Mouse (Mus musculus) mouse embryonic stem cell (cell line): ENCODE data around the gene Tank.

Source experiments
- in situ Hi-C, 2 experiments: fragments of 300-500 bp; cut with MboI; formaldehyde crosslinking; loops; 1 replicate in 1 of 2; 3 replicates in 1 of 2; pipeline ENCODE4 v1.14.3; 2019 to 2020; ENCODE audit warnings: low sequenced_read_pairs in 2 of 2, low pct_unique_long_range_greater_than_20kb in 1 of 2, mixed read lengths in 1 of 2; ENCODE audit not compliant: unreplicated experiment in 1 of 2

The Tank gene

DNA sequence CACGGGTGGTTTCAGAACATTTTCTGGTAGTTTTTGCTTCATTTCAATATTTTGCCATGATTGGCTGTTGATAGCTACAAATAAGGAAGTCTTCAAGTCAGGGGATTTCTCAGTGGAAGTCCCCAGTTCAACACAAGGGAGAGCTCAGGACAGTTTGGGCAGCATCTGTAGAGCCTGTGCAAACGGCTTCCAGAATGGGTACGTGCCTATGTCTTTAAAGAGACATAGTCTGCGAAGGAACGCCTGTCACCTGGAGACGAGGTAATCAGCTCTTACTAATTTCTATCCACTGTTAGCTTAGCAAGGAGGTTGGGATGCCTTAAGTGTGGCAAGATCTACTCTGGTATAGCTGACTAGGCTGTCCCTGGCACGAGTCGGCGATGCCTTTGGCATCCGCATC lies at the start of gene Tank:
Gene Tank, plus strand, starts transcription at position 153 of the 400 bp plus-strand sequence.
- in situ Hi-C loops: no loop called here

DNA sequence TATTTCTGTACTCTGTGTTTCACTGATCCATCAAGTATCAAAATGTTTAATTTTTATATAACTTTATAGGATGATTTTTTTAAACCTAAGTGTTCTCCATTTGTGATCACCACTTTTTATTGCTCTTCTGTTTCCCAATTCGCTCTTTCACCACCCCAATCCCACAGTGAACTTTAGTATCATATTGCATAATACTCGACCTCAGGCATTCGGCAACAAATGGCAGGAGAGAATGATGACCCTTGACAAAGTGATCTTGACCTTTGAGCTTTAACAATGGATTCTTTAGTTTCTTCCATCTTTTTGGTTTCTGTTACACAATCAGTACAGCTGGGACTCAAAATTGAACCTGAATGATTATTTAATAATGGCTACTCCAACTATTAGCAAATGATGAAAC lies 46.1 kb upstream of the Tank start:
- in situ Hi-C loops: no loop called here

DNA sequence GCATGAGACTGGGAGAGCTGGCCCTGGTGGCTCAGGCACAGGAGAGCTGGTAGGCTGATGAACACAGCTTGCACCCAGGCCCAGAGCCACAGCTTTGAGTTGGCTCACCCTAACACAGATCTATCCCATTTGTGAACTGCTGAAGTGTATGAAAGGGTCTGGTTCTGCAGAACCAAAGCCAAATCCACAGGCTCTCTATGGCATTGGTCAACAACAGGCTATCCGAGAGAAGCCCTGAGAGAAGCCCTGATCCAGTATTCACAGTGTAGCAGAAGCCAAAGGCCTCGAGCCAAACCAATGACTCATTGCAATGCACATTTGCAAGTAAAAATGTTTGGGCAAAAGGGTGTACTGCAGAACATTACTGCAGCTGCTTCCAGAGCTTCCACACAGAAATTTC lies 45.3 kb upstream of the Tank start:
- in situ Hi-C loops: no loop called here

DNA sequence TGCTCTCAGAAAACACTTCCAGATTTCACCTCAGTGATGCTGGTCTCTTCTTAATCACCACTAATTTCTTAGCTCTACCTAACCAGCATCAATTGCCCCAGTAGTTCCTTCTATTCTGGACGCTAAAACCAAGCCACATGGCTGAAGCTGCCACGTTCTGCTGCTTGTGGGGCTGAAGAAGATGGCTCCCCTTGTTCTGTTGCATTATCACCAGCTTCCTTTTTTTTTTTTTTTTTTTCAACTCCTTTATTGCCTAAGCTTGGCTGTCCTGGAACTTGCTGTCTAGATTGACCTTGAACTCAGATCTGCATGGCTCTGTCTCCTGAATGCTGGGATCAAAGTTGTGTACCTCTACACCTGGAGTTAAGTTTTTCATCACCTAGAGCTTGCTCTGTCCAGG lies 41.5 kb upstream of the Tank start:
- in situ Hi-C loops: no loop called here

DNA sequence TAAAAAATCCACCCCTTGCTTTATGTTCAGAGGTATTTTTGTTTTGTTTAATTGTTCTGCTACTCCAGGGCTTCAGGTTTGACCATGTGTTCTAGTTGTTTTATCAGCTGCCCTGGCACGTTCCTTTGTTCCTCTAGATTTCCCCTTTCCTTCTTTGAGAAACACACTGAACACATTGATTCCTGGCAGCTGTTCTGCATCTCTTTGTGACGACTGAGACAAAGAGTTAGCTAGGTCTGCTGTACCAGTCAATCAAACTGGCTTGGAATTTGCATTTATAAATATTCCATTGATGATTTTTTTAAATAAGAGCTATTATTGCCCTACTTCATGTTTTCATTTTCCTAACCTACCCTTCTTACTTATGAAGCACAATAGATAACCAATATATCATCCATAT lies 39.0 kb upstream of the Tank start:
- in situ Hi-C loops: no loop called here

DNA sequence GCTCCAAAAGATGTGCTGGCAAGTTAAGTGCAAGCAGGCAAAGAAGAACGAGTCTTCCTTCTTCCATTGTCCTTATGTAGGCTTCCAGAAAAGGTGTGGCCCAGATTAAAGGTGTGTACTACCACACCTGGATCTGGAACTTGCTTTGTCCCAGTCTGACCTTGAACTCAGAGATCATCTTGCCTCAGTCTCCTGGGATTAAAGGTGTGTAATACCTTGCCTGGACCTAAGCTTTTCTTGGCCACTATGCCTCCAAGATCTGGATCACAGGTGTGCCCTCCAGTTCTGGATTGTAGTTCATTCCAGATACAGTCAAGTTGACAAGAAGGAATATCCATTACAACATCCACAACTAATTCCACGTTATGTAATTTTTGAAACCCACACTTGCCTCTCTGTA lies 36.0 kb upstream of the Tank start:
- in situ Hi-C loops: no loop called here

DNA sequence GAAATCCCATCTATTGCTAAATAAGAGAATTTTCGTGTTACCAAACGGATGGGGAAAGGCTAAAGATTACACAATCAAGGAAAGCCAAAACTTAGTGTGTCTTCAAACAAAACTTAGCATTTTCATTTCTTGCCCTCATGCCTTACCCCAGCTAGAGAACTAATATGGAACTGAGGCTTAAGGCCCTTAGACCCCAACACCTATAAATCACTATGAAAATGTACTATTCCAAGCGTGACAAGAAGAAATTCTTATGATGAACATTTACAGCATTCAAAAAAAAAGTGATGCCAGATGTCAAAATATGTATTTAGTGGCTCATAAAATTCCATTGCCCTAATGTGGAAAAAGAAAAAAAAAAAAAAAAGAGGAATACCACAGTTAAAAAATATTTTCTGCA lies 32.7 kb upstream of the Tank start:
- in situ Hi-C loops: no loop called here

DNA sequence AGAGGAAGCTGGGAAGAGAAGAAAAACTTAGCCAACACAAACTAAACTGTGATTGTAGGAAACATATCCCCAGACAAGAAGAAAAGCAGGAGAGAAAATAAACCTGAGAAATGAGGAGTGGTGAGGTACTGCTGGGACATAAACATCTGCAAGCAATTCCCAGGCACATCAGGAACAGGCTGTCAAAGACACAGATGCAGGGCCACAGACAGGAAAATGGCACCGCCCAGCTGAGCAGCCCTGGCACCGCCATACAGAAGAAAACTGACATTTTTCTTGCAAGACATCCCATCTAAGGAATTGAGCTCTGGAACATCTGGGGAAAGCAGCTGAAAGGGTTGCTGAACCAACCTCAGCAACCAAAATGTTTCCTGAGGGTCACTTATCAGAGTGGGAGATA lies 30.4 kb upstream of the Tank start:
- in situ Hi-C loops: no loop called here

DNA sequence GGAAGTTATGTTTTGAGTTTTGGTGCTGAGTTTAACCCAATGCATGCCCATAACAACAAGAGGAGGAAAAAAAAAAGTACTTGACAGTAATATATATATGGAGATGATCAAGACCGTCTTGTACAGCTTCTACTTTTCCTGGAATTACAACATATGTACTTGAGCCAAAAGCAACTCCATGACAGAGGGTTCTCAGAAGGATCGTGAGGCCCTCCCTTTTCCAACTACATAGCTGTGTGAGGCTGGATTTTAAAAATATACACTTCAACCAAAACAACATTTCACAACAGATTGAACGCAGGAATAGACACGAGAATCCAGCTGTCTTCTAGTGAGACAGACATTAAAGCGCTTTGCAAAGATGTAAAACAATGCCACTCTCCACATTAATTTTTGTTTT lies 26.7 kb upstream of the Tank start:
- in situ Hi-C loops: no loop called here

DNA sequence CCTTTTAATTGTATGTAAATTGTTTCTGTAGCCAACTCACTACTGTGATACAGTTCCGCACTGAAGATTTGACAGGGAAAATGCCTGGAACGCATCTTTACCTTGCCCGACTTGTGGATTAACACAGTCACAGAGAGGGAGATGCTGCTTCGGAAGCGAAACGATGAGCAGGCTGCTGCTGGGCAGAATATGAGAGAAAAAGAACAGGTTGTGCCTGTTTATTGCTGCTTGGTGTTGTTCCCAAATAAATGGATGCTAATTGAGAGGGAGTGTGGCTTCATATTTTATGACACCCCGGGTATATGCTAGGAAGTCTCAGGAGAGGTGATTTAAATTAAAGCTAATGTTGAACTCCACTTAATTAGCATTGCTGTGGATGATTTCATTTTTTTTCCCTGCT lies 23.0 kb upstream of the Tank start:
- in situ Hi-C loops: no loop called here

DNA sequence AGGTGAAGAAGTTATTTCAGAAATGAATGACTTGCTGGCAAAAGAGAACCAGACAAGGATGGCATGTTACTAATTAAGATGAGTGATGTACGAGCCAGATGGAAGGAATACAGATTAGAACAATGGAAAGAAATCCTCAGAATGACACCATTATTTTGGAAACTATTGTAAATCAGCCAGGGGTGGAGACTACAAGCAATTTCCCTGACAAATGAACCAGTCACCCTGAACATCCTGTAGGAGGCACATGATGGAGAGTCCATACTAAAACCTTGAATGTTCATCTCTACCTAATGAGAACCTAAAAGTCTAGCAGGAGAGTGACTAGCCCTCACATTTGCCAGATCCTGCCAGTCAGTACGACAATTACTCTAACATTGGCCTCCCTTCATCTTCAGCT lies 22.6 kb upstream of the Tank start:
- in situ Hi-C loops: no loop called here

DNA sequence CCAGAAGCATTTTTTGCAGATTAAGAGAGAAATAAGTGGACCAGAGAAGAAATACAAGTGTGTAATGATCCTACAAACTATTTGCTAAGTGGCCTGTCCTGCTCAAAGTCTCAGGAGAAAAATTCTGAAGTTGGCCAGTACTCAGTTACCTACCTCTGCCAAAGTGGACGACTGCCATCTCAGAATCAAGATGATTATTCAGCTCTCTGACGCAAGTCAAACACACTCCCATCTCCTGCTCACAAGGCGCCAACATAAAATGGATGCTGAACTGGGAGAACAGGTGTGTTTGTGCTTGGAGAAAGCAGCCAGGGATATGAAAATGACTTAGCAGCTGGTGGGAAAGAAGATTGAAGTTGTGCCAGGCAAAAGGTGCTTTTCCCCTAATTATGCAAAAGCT lies 21.7 kb upstream of the Tank start:
- in situ Hi-C loops: no loop called here

DNA sequence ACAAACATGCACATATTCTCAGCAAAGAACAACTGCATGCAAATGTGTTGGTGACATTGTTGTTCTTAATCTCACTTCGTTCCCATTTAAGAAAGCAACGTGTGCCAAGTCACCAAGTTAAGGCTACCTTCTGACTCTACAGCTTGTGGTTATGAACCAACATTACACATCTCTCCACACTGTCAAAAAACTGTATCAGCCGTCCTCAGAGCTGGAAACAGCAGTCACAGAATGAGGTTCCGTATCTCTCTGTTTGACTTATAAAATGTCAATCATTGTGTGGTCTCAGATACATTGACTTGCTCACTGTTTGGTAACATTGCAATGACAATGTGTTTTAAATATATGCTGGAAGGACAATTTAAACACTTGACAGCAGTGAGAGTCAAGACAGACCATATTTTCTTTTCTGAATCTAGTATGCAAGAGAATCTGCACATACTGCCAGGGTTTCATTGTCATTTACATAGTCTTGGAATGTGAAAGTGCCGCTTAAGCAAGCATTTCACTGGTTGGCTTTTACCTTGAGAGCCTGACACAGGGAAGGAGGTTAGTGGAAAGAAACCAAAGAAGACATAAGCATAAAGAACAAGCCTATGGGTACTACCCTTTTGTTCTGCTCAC lies 20.4 kb upstream of the Tank start:
- in situ Hi-C loops: no loop called here

DNA sequence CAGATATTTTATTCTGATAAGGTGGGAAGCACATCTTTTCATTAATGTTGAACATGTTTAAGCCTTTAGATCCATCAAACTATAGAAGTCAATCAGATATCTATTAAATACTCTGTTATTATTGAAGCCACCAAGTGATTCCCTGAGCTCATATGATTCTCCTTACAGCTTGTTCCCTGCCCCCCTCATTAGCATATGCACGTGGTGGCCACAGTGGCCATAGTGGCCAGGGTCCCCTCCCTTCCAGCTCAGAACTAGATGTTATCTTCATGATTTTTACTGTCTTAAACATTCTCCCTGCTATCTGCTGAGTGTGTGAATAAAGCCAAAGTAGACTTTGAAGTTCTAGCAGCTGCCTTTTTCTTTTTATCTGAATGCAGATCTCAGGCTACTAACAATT lies 17.3 kb upstream of the Tank start:
- in situ Hi-C loops: no loop called here

DNA sequence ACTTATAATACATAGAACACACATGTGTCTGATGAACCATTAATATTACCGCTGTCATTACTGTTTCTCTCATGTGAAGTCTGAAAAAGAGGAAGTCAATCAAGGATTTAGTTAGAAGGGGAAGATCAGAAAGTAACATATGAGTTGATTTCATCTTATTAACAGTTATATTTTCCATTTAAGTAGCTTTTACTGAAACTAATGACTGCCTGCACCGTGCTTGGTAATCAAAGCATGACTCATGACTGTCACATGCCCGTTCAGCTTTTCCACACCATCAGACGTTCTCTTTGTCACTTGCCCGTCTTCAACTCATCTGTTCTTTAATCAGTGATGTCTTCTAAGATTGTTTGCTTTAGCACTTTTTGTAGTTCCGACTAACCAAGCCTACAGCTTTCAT lies 15.2 kb upstream of the Tank start:
- in situ Hi-C loops: no loop called here

DNA sequence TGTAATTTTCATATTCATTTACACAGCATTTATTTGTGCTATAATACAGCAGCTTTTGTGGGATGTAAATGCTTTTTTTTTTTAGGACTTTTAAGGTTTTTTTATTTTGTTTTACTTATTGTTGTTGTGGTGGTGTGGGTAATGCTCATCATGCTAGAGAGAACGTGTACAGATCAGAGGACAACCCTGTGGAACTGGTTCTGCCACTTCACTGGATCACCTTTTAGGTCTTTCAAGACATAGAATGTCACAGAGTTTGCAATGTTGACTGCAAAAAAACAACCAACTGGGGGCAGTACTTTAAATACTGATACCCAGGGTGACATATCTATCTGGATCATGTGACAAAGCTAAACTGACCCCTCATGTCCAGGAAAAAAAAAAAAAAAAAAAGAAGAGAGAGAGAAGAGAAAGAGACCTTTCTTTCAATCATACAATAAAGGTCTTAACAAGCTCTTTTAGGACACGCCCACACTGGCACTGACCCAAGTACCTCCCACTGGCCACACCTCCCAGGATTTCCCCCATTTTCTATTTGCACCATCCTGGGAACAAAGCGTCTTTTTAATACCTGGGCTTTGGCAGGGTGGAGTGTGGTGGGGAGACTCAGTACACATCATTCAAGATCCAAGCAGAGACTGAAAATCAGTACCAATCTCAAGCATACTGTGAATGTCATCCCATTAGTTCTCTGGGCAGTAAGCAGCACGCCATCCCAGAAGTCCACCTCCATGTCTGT lies 11.2 kb upstream of the Tank start:
- in situ Hi-C loops: no loop called here

DNA sequence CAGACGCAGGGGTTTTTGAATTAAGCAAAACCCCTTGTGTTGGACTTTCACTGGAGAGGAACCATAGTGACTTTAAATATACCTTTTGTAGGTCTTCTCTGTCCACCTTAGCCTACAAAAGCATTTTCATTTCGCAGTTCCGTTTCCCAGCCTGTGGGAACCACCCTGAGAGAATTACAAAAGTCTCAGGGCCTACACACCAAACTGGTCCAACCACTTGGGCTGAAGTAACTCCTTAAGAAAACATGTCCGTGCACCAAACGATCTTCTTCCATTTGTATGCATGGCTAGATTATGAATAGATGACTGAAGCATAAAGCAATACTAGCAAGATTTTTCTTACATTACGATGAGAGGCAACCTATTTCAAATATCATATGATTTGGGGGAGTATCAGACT lies 9.2 kb upstream of the Tank start:
- in situ Hi-C loops: no loop called here

DNA sequence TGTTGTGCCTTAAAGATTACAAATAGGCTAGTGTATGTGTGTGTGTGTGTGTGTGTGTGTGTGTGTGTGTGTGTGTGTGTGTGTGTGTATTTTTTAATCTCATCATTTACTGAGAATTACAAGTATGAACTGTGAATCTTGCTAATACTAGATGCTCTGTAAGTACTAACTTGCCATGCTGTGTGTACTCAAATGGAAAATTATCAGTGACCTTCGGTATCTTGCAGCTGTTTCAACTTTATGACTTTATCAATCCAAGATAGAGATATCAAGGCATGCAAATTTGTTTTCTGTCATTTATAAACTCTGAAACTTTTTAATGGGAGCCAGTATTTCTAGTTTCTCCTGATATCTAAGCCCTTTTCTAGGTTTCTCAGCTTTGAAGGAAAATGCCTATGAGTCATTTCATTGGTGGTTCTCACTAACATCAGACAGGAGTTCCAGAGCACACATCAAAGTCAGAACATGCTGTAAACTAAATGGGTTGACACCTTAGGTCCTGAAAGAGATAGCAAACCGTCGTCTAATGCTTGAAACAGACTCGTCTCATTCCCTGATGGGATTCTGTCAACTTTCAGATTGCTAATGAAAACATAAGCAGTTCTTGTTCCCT lies 6.9 kb upstream of the Tank start:
- in situ Hi-C loops: no loop called here

DNA sequence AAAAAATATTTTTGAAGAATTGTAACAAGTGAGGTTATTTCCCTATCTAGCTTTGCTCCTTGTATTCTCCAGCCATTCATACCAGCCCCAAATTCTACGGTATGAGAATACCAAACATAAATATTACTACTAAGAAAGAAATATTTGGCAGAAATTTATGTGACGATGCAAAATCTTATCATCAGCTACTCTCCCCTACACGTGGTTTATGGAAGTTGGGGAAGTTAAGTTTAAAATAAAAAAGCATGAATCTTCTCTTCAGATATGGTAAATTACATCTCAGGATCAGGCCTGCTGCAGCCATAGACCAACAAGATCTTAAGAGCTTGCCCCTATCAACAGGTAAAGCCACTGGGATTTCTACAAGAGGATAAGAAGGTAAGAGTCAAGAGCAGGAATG lies 1.9 kb upstream of the Tank start:
- in situ Hi-C loops: no loop called here
